Mouse (Mus musculus): Measurements from ENCODE around the gene Ttll5.

DNA sequence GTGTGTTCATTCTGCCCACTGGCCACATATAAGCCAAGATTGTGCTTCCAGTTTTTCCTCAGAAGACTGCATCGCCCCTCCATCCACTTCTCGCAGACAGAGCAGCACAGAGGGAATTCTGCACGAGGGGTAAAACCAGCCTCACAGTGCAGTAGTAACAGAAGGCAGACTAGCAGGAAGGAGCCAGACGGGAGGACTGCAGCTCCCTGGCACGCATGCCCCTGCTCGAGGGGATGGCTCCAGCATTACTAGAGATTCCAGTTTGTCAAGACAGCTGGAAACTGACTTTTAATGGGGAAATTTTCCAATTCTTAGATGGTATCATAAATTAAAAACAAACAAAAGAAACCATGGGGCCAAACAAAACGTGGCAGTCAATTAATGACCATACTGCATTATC lies 283.2 kb downstream of the Ttll5 start:
- TF ChIP-seq CTCF (IDR thresholded peaks at IDR 0.05; ENCODE audit: low read depth) (no peak), EP300 (optimal IDR thresholded peaks at IDR 0.05) (no peak)

Measured in stomach, postnatal 0 days (tissue).